Mouse (Mus musculus) hindbrain, embryonic 16.5 days (tissue): ENCODE measurements around the gene Ppp4c. TPM values are rescaled to one million over a fixed set of nuclear protein-coding genes. Genes with fewer than 3 reads are reported as not detected.

Source experiments
- ATAC-seq: fragments of 200-750 bp; cut with Nextera tagmentation; 2 replicates; pipeline ENCODE4 v1.8.0; 2017; ENCODE audit warnings: moderate TSS enrichment, moderate library complexity
- H3K27ac ChIP-seq: fragments of 300-500 bp; sonication (generic); 2 replicates; pipeline ENCODE4 v1.5.1; 2014; ENCODE audit warnings: low read depth, mild to moderate bottlenecking, control low read depth, low read length, moderate library complexity
- H3K27me3 ChIP-seq: fragments of 300-500 bp; sonication (generic); replicated peaks from 2 replicates; pipeline ENCODE4 v1.6.1; 2014; ENCODE audit warnings: low read length; ENCODE audit not compliant: control insufficient read depth, insufficient read depth
- H3K36me3 ChIP-seq: fragments of 300-500 bp; sonication (generic); 2 replicates; pipeline ENCODE4 v1.6.1; 2014; ENCODE audit warnings: mild to moderate bottlenecking, low read length, moderate library complexity, mixed read lengths; ENCODE audit not compliant: control insufficient read depth, insufficient read depth
- H3K4me1 ChIP-seq: fragments of 300-500 bp; sonication (generic); 2 replicates; pipeline ENCODE4 v1.6.1; 2014; ENCODE audit warnings: low read depth, low read length; ENCODE audit not compliant: control insufficient read depth, insufficient read depth
- H3K4me2 ChIP-seq: fragments of 300-500 bp; sonication (generic); 2 replicates; pipeline ENCODE4 v1.6.1; 2014; ENCODE audit warnings: mild to moderate bottlenecking, low read length, control low read depth, moderate library complexity
- H3K4me3 ChIP-seq: fragments of 300-500 bp; sonication (generic); 2 replicates; pipeline ENCODE4 v1.5.1; 2014; ENCODE audit warnings: mild to moderate bottlenecking, low read length, control low read depth, moderate library complexity
- H3K9ac ChIP-seq: fragments of 300-500 bp; sonication (generic); 2 replicates; pipeline ENCODE4 v1.6.1; 2014; ENCODE audit warnings: low read depth, mild to moderate bottlenecking, control low read depth, low read length, moderate library complexity
- H3K9me3 ChIP-seq: fragments of 300-500 bp; sonication (generic); 2 replicates; pipeline ENCODE4 v1.6.1; 2014; ENCODE audit warnings: mild to moderate bottlenecking, low read length, moderate library complexity; ENCODE audit not compliant: control insufficient read depth
- WGBS: fragments of 180-500 bp; shearing (Covaris S2); extraction: QIAGEN DNeasy Blood & Tissue Kit; methylation state at CpG from one replicate; pipeline ENCODE4 v1.1.7; 2014; 5-methylcytosine and 5-hydroxymethylcytosine counted together
- polyA plus RNA-seq: library from polyadenylated mRNA; unstranded; fragments of >200 nt; fragmentation: Nextera tagmentation; extraction: Ambion mirVana; gene quantifications from 2 replicates; pipeline ENCODE4 v1.2.1, GENCODE M21; 2015

Gene Ppp4c
- polyA plus RNA-seq, 1 experiment from 2014 or later: 157 TPM

- H3K27me3 ChIP-seq: no peaks in the 10 kb centered on the region
- H3K9me3 ChIP-seq: no peaks in the 10 kb centered on the region
- ATAC-seq: no peak
- H3K4me1 ChIP-seq: peaks cover 19% of the 10 kb centered on the region
- 94% methylated on average over 4 of the region's 4 CpGs for WGBS
- H3K9ac ChIP-seq: no peak overlapping the region
- H3K4me2 ChIP-seq: no peak overlapping the region
- H3K27ac ChIP-seq: no peak overlapping the region
- H3K4me3 ChIP-seq: no peak overlapping the region
- peaks cover 29% of the 10 kb centered on the region for H3K36me3 ChIP-seq
These were observed 3.2 kb downstream of the Ppp4c start for GRCm38 (mm10) chr7:126789141-126789540.

GRCm38 (mm10) chr7:126786142-126786541, 6.2 kb downstream of the Ppp4c start:
- peaks cover 29% of the 10 kb centered on the region for H3K36me3 ChIP-seq

GRCm38 (mm10) chr7:126785056-126785455, 7.2 kb downstream of the Ppp4c start:
- Histone ChIP-seq H3K4me2 (no peak overlapping the region), H3K27me3 (no peaks in the 10 kb centered on the region), H3K9ac (no peak overlapping the region), H3K36me3 (peaks cover 29% of the 10 kb centered on the region), H3K27ac (no peak overlapping the region), H3K4me1 (peaks cover 13% of the 10 kb centered on the region), H3K9me3 (no peaks in the 10 kb centered on the region), H3K4me3 (no peak overlapping the region)
- WGBS: 93% methylated on average over 4 of the region's 4 CpGs
- no peak for ATAC-seq

More at GRCm38 (mm10) chr7:126786142-126786541, 6.2 kb downstream of the Ppp4c start:
- no peak overlapping the region for H3K4me3 ChIP-seq
- H3K9me3 ChIP-seq: no peaks in the 10 kb centered on the region
- no peak overlapping the region for H3K27ac ChIP-seq
- H3K27me3 ChIP-seq: no peaks in the 10 kb centered on the region
- 93% methylated on average over 14 of the region's 14 CpGs for WGBS
- H3K4me2 ChIP-seq: no peak overlapping the region
- H3K9ac ChIP-seq: no peak overlapping the region
- ATAC-seq: no peak
- H3K4me1 ChIP-seq: peaks cover 12% of the 10 kb centered on the region

GRCm38 (mm10) chr7:126784469-126784868, 7.8 kb downstream of the Ppp4c start:
- Histone ChIP-seq H3K4me3 (no peak overlapping the region), H3K4me2 (no peak overlapping the region), H3K9me3 (no peaks in the 10 kb centered on the region), H3K36me3 (peaks cover 29% of the 10 kb centered on the region), H3K27me3 (no peaks in the 10 kb centered on the region), H3K27ac (no peak overlapping the region), H3K9ac (no peak overlapping the region), H3K4me1 (peaks cover 17% of the 10 kb centered on the region)
- WGBS: 85% methylated on average over 7 of the region's 7 CpGs
- no peak for ATAC-seq

- no peak for ATAC-seq
- H3K4me1 ChIP-seq: peaks cover 24% of the 10 kb centered on the region
- no peak overlapping the region for H3K4me2 ChIP-seq
- no peak overlapping the region for H3K9ac ChIP-seq
- no peaks in the 10 kb centered on the region for H3K9me3 ChIP-seq
- peaks cover 22% of the 10 kb centered on the region for H3K36me3 ChIP-seq
- no peak overlapping the region for H3K27ac ChIP-seq
- WGBS: 87% methylated on average over 13 of the region's 13 CpGs
- H3K27me3 ChIP-seq: no peaks in the 10 kb centered on the region
- no peak overlapping the region for H3K4me3 ChIP-seq
These were observed 9.6 kb downstream of the Ppp4c start for GRCm38 (mm10) chr7:126782693-126783092.

- H3K9ac ChIP-seq: peak overlapping the region; percentile 68; the same call in 1 of the 2 replicates
- H3K4me1 ChIP-seq: peaks cover 28% of the 10 kb centered on the region
These were observed 10.5 kb downstream of the Ppp4c start for GRCm38 (mm10) chr7:126781661-126782370.

GRCm38 (mm10) chr7:126780971-126781635, 11.2 kb downstream of the Ppp4c start, which contains the start of gene Tbx6:
Gene Tbx6, plus strand, starts transcription at chr7:126781483.
- Histone ChIP-seq H3K9ac (peak within 1 kb of the TSS; percentile 68), H3K27ac (peak within 1 kb of the TSS; percentile 74), H3K27me3 (no peaks in the 10 kb centered on the region), H3K36me3 (peaks cover 7% of the 10 kb centered on the region), H3K9me3 (no peaks in the 10 kb centered on the region), H3K4me3 (peak within 1 kb of the TSS; percentile 48), H3K4me1 (peaks cover 32% of the 10 kb centered on the region), H3K4me2 (peak within 1 kb of the TSS; percentile 84)
- 4% methylated on average over 22 of the region's 22 CpGs for WGBS
- 0 out of 2 replicates have a peak, but pooled peaks have one; percentile 2 for ATAC-seq

More at GRCm38 (mm10) chr7:126781661-126782370, 10.5 kb downstream of the Ppp4c start:
- H3K4me3 ChIP-seq: no peak overlapping the region
- WGBS: 40% methylated on average over 11 of the region's 11 CpGs
- no peak overlapping the region for H3K27ac ChIP-seq
- H3K27me3 ChIP-seq: no peaks in the 10 kb centered on the region
- H3K4me2 ChIP-seq: peak overlapping the region; percentile 84
- no peak for ATAC-seq
- peaks cover 14% of the 10 kb centered on the region for H3K36me3 ChIP-seq
- H3K9me3 ChIP-seq: no peaks in the 10 kb centered on the region

GRCm38 (mm10) chr7:126779983-126780970, 12.0 kb downstream of the Ppp4c start:
- Histone ChIP-seq H3K4me2 (peak overlapping the region; percentile 84), H3K4me1 (peaks cover 34% of the 10 kb centered on the region), H3K9me3 (no peaks in the 10 kb centered on the region), H3K36me3 (peaks cover 4% of the 10 kb centered on the region), H3K4me3 (peak overlapping the region; percentile 48), H3K27me3 (no peaks in the 10 kb centered on the region), H3K9ac (peak overlapping the region; percentile 68), H3K27ac (peak overlapping the region; percentile 74)
- 1% methylated on average over 21 of the region's 21 CpGs for WGBS
- peak; percentile 79 for ATAC-seq
